Mouse (Mus musculus): ENCODE measurements around the gene Ndufa7. TPM values are rescaled to one million over a fixed set of nuclear protein-coding genes. Genes with fewer than 3 reads are reported as not detected.
"Not testable (repeated sequence)": the region's sequence is repeated elsewhere in the genome, so short reads cannot be mapped to it uniquely, and the experiment has no call there.

Gene Ndufa7
- total RNA-seq, 2 experiments from 2014 or later, result 354 to 402 TPM

GRCm38 (mm10) chr17:33810334-33811141, 13.8 kb upstream of the Ndufa7 start, which contains the start of gene Kank3:
Gene Kank3 (plus strand): TSS chr17:33810519.
- peak; percentile 80 to 89 for DNase-seq (ENCODE audit: low spot score in 2 of 2)

DNA sequence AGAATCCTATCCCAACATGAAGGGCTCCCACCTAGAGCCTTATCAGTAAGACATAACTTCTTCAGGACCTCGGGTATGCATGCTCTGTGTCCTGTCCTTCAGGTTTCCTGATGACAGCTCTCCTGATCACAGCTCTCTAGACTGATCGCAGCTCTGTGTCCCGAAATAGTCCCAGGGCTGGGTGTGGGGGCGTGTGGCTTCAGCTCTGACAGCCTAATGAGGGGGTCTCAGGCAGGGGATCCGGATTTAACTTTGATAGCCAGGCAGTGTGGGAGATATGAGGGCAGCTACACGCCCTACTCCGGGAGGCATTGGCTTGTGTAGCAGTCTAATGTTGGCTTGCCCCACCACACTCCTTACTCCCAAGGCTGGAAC, 13.2 kb upstream of the Ndufa7 start:
- DNase-seq (ENCODE audit: low spot score in 2 of 2), result no peak

- DNase-seq (ENCODE audit: low spot score in 2 of 2), result no peak
Measured at GRCm38 (mm10) chr17:33812475-33812874, 11.9 kb upstream of the Ndufa7 start.

- no peak for DNase-seq (ENCODE audit: low spot score in 2 of 2)
Measured at GRCm38 (mm10) chr17:33812990-33813389, 11.4 kb upstream of the Ndufa7 start.

DNA sequence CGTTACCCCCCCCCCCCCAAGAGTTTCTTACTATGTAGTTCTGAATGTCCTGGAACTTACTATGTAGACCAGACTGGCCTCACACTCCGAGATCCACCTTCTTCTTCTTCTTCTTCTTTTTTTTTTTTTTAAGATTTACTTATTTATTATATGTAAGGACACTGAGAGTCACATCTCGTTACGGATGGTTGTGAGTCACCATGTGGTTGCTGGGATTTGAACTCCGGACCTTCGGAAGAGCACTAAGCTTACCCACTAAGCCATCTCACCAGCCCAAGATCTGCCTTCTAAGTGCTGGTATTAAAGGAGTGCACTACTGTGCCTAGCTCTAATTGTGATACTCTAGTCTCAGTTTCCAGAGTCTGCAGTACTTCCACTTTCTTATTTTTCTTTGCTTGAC, 9.0 kb upstream of the Ndufa7 start:
- DNase-seq (ENCODE audit: low spot score in 2 of 2), result no peak

DNA sequence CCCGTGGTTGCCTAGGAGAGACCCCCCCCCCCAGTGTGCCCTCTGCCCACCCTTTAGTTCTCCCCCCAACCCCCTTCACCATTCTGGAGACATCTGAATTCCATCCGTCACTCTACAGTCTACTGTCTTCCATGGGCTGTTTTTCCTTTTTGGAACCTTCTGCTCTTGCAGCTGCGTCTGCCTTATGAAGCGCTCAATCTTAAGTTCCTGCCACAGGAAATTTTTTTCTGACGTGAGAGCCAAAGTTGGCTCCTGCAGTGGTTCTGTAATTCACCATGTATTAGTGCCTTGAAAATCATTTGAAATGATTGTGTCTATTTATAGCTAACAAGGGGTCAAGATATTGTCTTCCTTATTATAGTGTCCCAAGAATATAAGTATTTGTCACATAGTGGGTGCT, 7.8 kb upstream of the Ndufa7 start:
- DNase-seq (ENCODE audit: low spot score in 2 of 2), result no peak

- DNase-seq (ENCODE audit: low spot score in 2 of 2), result peak; percentile 71 to 79
Measured at GRCm38 (mm10) chr17:33817184-33817968, 7.0 kb upstream of the Ndufa7 start.

DNA sequence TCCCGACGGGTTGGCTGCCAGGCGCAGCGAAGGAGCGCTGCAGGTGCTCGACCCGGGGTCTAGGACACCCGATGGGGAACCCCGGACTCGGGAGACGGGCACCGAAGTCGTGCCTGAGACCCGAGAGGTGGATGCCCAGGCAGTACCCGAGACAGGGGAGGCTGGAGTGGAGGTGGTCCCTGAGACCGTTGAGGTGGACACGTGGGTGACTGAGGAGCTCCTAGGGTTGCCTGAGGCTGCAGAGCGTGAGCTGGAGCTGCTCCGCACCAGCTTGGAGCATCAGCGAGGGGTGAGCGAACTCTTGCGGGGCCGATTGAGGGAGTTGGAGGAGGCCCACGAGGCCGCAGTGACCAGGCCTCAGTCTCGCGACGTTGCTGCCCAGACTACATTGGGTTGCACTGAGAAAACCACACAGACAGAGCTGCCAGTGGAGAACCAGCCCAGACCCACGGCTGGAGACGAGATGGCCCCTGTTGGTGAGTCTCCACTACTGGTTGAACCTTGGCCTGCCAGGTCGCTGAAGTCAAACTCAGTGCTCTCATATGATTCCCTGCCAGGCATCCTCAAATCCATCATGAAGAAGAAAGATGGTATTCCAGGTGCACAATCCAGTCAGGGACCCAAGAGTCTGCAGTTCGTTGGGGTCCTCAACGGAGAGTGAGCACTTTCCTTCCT, 6.3 kb upstream of the Ndufa7 start:
- DNase-seq (ENCODE audit: low spot score in 2 of 2), result no peak

DNA sequence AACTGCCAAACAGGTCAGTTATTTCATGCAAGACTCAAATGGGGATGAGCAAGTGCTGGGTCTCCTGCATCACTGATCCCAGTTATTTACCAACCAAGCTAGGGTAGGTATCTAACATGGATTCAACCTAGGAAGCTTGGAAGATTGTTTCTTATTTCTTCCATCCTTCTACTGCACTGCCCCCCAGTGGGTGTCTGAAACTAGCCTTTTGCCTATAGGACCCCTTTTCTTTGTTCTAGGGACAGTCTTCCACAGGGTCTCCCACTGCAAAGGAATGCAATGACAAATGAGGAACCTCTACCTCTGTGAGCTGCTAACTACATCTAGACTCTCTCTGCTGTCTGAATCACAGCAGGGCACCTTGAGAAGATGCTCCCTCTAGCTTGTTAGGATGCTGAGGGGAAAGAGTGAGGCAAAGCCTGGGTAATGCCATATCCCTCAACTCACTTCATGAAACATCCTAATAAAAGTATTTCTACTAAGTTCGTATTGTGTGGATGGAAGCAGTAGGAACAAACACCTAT, 1.9 kb upstream of the Ndufa7 start:
- no peak for DNase-seq (ENCODE audit: low spot score in 2 of 2)

DNA sequence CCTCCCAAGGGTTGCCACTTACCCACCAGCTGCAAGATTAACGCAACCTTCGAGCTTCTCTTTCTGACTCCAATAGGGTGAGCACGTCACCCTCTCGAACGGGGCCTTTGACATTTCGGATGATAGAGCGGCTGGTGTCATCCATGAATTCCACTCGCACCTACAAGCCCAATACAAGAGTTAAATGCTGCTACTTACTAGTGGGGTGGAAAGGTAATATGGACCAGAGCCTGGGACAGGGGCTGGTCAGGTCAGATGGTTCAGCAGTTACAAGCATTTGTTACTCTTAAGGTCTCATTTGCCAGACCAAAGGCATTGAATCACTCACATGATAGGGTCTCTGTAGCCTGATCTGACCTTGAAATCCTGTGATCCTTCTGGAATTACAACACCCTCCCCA, 1.2 kb upstream of the Ndufa7 start:
- not testable (repeated sequence) for DNase-seq (ENCODE audit: low spot score in 2 of 2)

DNA sequence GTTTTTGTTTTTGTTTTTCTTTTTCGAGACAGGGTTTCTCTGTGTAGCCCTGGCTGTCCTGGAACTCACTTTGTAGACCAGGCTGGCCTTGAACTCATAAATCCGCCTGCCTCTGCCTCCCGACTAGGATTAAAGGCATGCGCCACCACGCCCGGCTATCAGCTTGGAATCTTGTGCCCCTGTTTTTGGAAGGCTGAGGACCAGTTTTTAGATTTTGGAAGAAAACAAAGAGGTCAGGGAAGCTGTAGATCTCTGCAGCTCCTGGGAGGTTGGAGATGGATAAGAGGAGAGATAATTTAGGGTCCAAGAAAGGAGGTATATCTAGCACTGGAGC, 592 bp downstream of the Ndufa7 start:
- DNase-seq (ENCODE audit: low spot score in 2 of 2), result not testable (repeated sequence)

DNA sequence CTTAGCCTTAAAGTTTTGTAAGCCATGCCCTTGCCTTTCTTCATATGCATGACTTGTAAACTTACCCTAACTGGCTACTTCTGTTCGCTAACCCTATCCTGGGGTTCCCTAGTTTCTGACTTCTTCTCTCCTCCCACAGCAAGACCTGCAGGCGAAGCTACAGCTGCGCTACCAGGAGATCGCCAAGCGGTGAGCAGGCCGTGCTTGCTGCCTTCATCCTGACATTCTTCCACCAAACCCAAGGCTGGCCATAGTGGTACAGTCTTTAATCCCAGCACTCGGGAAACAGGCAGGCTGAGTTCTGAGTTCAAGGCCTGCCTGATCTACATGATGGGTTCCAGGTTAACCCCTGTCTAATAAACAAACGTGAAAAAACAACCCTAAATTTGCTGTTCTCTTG, 1.1 kb downstream of the Ndufa7 start:
- no peak for DNase-seq (ENCODE audit: low spot score in 2 of 2)

DNA sequence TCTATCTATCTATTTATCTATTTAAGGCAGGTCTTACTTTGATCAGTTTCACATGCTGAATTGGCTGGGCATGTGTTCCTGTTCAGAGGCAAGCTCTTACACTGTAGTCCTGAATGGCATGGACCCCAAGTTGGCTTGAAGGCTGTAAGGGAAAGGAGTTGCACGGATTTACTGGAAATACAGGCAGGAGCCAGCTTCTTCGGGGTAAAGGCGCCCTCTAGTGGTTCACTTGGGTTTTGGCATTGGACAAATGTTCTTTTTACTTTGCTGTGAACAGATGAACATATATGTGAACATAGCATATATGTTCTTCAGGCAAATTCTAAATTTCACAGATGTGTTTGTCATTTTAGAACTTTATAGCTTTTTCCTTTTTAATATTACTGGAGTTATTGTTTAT, 2.5 kb downstream of the Ndufa7 start:
- no peak for DNase-seq (ENCODE audit: low spot score in 2 of 2)

- DNase-seq (ENCODE audit: low spot score in 2 of 2), result peak in 1 of 2 experiments; percentile 65
Measured at GRCm38 (mm10) chr17:33828892-33829291, 4.5 kb downstream of the Ndufa7 start.

GRCm38 (mm10) chr17:33829561-33829960, 5.2 kb downstream of the Ndufa7 start:
- no peak for DNase-seq (ENCODE audit: low spot score in 2 of 2)

DNA sequence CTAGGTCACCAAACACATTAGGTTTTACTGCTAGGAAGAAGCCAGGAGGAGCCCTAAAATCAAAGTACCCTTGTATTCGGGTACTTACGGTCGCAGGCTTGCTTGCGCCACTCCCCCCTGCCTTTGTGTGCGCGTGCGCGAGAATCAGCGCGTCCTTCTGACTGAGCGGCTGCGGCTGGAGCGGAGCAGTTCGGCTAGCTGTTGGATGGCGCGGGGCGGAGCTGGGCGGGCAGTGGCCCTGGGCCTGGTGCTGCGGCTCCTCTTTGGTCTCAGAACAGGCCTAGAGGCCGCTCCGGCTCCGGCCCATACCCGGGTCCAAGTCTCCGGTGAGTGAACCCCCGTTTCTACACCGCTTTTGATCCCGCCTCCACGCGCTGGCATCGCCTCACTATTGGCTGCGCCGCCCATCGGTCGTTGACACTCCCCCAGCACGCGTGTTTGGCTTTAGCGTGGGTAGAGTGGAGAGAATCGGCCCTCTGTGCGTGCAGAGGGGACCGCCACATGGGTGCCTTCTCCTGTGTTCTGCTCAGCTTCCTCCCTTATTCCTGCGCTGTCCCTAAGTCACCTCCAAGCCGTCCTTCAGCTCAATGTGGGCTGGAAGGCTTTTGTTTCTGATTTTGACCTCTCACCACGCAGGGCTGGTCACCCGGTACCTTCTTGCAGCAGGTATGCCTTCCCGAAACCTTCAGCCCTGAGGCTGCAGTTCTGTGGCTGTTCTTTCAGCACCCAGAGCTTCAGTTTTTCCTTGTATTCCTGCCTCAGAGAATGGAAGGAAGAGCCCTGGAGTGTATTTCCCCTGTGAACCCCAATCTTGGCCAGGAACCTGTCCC, 18.8 kb downstream of the Ndufa7 start, which contains the start of gene Cd320:
TSS of gene Cd320 (plus strand) at position 126 of the 830 bp plus-strand sequence.
- DNase-seq (ENCODE audit: low spot score in 2 of 2), result peak; percentile 69 to 84

GRCm38 (mm10) chr17:33844196-33844595, 19.8 kb downstream of the Ndufa7 start:
- DNase-seq (ENCODE audit: low spot score in 2 of 2), result no peak

- DNase-seq (ENCODE audit: low spot score in 2 of 2), result no peak
Measured at GRCm38 (mm10) chr17:33848139-33848538, 23.8 kb downstream of the Ndufa7 start.

DNA sequence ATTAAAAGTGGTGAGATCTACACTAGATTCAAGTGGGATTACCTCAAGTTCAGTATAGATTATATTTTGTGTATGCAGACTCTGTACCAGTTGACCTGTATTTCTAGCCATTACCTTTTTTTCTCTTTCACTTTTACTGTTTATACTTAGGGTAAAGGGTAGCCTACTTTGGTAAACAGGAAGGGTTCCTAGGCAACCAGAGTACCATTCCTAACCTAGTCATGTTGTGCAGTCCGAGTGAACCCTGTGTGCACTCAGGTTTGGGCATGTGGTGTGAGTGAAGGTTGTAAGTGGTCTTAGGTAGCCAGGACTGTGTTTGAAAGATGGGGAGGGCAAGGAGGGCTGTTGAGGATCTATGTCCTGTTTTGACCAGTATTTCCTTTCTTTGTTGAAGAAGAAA, 27.0 kb downstream of the Ndufa7 start:
- no peak for DNase-seq (ENCODE audit: low spot score in 2 of 2)

DNA sequence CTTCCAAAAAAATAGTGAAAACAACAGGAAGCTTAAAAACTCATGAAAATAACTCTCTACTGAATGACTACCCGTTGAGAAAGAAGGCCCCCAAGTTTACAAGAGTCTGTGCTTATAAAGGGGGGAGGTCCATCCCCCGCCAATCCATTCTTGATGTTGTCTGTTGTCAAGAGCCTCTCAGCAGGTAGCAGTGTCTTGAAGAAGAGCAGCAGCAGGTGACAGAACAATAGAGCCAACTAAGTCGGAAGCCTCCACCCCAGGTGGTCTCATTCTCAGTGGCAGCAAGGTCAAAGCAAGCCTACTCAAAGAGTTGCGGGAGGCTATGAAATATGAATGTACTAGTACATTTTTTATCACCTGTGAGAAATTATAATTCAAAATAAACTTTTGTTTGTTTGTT, 33.4 kb downstream of the Ndufa7 start:
- no peak for DNase-seq (ENCODE audit: low spot score in 2 of 2)
